Comparison of ENCODE assay signal across 8 mouse cellular contexts in the genomic region with DNA sequence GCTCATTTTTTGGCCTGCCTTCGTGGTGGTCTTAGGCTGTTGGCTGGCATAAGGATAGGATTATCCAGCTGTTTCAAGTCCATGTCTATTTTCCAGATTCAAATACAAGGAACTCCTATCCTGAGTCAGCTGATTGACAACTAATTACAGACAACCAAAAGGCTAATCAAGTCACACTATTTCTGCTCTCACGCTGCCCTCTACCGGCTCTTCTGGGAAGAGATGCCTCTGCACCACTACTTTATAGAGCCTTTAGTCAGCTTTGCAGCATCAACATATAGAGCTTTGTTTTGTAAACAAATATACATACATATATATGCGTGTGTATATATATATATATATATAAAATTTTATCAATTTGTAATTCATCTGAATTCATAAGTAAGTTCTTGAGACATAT.
DNase-seq lines count a peak whose midpoint lies in the region; ATAC-seq lines count a peak whose summit lies in the region.

No protein-coding gene starts in this region.

- H3K4me1 ChIP-seq in neural tube, embryonic 13.5 days (replicated peaks): no peaks in the 10 kb centered on the region; the same call in 1 of the 2 replicates

- H3K9ac ChIP-seq in neural tube, embryonic 13.5 days: no peak overlapping the region

- DNase-seq in frontal cortex, postnatal 14 days (ENCODE audit: low spot score in 2 of 2): no peak
- DNase-seq in neural tube, embryonic 10.5 days (ENCODE audit: extremely low spot score, low spot score): no peak
- DNase-seq in cerebellum, postnatal 14 days: peak; percentile 41 to 52
- DNase-seq in kidney, adult 9 months: peak; percentile 33
- peak; percentile 69 for DNase-seq in naive thymus-derived CD4-positive, alpha-beta T cell, adult 2 months (ENCODE audit: low read depth)
- DNase-seq in yolk sac, embryonic 10.5 days (ENCODE audit: low spot score): no peak

- H3K27me3 ChIP-seq in neural tube, embryonic 13.5 days: no peaks in the 10 kb centered on the region

- no peak overlapping the region for H3K27ac ChIP-seq in neural tube, embryonic 13.5 days (replicated peaks)

- H3K9me3 ChIP-seq in neural tube, embryonic 13.5 days: no peaks in the 10 kb centered on the region

- H3K36me3 ChIP-seq in neural tube, embryonic 13.5 days: peaks cover 8% of the 10 kb centered on the region; the same call in 1 of the 2 replicates

- H3K4me2 ChIP-seq in neural tube, embryonic 13.5 days: no peak overlapping the region

- peak; percentile 44; the same call in 1 of the 2 replicates for ATAC-seq in frontal cortex, adult (ENCODE audit: low TSS enrichment)
- ATAC-seq in neural tube, embryonic 13.5 days (ENCODE audit: low read depth): peak; percentile 57

- no peak overlapping the region for H3K4me3 ChIP-seq in neural tube, embryonic 13.5 days

- WGBS in neural tube, embryonic 13.5 days: 25% methylated on average over 4 of the region's 4 CpGs

Comparison
In these comparisons a context has a peak if more than half of its experiments do, and no peak if none do; other contexts are left out.
1. DNase-seq: peak in cerebellum, postnatal 14 days (2 of 2), kidney, adult 9 months (single experiment) and naive thymus-derived CD4-positive, alpha-beta T cell, adult 2 months (single experiment); none in frontal cortex, postnatal 14 days (0 of 2), neural tube, embryonic 10.5 days (single experiment) and yolk sac, embryonic 10.5 days (single experiment).